Mouse (Mus musculus) heart, embryonic 14.5 days (tissue): ENCODE results near the gene Tpi1. TPM values are rescaled to one million over a fixed set of nuclear protein-coding genes. Genes with fewer than 3 reads are reported as not detected.

ENCODE experiments used
- ATAC-seq: fragments of 200-750 bp; cut with Nextera tagmentation; 2 replicates; pipeline ENCODE4 v1.8.0; 2017; ENCODE audit warnings: low read depth, moderate TSS enrichment; ENCODE audit not compliant: insufficient number of reproducible peaks, insufficient read depth, low FRiP score
- H3K27ac ChIP-seq, 2 experiments: fragments of 200-500 bp in 1 of 2; fragments of 300-500 bp in 1 of 2; sonication (generic) in 1 of 2; replicated peaks in 1 of 2; 2 replicates each; pipeline ENCODE4 v1.5.1; 2012 to 2014; ENCODE audit warnings: low read depth in 2 of 2, low read length in 2 of 2, control low read depth in 1 of 2, mild to moderate bottlenecking in 1 of 2, mixed read lengths in 1 of 2; ENCODE audit not compliant: control insufficient read depth in 1 of 2, insufficient read depth in 1 of 2
- H3K27me3 ChIP-seq: fragments of 300-500 bp; sonication (generic); 2 replicates; pipeline ENCODE4 v1.6.1; 2014; ENCODE audit warnings: mild to moderate bottlenecking, low read length, control low read depth; ENCODE audit not compliant: control insufficient read depth, insufficient read depth
- H3K36me3 ChIP-seq: fragments of 300-500 bp; sonication (generic); 2 replicates; pipeline ENCODE4 v1.6.1; 2014; ENCODE audit warnings: mild to moderate bottlenecking, control low read depth, low read length, mixed read lengths; ENCODE audit not compliant: control insufficient read depth, insufficient read depth
- H3K4me1 ChIP-seq, 2 experiments: fragments of 200-500 bp in 1 of 2; fragments of 300-500 bp in 1 of 2; sonication (generic) in 1 of 2; 2 replicates each; pipeline ENCODE4 v1.6.1; 2012 to 2014; ENCODE audit warnings: low read length in 2 of 2, control low read depth in 1 of 2, mixed read lengths in 1 of 2; ENCODE audit not compliant: control insufficient read depth in 2 of 2, insufficient read depth in 2 of 2
- H3K4me2 ChIP-seq: fragments of 300-500 bp; sonication (generic); 2 replicates; pipeline ENCODE4 v1.6.1; 2014; ENCODE audit warnings: mild to moderate bottlenecking, low read length
- H3K4me3 ChIP-seq, 2 experiments: fragments of 200-500 bp in 1 of 2; fragments of 300-500 bp in 1 of 2; sonication (generic) in 1 of 2; 2 replicates each; pipeline ENCODE4 v1.5.1; 2012 to 2014; ENCODE audit warnings: low read length in 2 of 2, mild to moderate bottlenecking in 2 of 2, control low read depth in 1 of 2, low read depth in 1 of 2, moderate library complexity in 1 of 2; ENCODE audit not compliant: control insufficient read depth in 1 of 2, insufficient read depth in 1 of 2
- H3K9ac ChIP-seq: fragments of 300-500 bp; sonication (generic); 2 replicates; pipeline ENCODE4 v1.6.1; 2014; ENCODE audit warnings: mild to moderate bottlenecking, low read length
- H3K9me3 ChIP-seq: fragments of 300-500 bp; sonication (generic); 2 replicates; pipeline ENCODE4 v1.6.1; 2016; ENCODE audit warnings: low read length, control low read depth; ENCODE audit not compliant: control insufficient read depth
- WGBS: fragments of 180-500 bp; shearing (Covaris S2); extraction: QIAGEN DNeasy Blood & Tissue Kit; methylation state at CpG from one replicate; pipeline ENCODE4 v1.1.7; 2014; 5-methylcytosine and 5-hydroxymethylcytosine counted together
- polyA plus RNA-seq: library from polyadenylated mRNA; unstranded; fragments of >200 nt; fragmentation: Nextera tagmentation; extraction: Ambion mirVana; gene quantifications from 2 replicates; pipeline ENCODE4 v1.2.1, GENCODE M21; 2014

The Tpi1 gene
- polyA plus RNA-seq, 1 experiment from 2014 or later, result 1,545 TPM

- H3K4me1 ChIP-seq, result peaks cover 21 to 24% of the 10 kb centered on the region in 2 experiments
- H3K9me3 ChIP-seq, result no peaks in the 10 kb centered on the region
- peak; percentile 33; the same call in 1 of the 2 replicates for ATAC-seq
- peak overlapping the region; percentile 91 for H3K4me2 ChIP-seq
- H3K27me3 ChIP-seq, result peaks cover 4% of the 10 kb centered on the region; the same call in 1 of the 2 replicates
- no peaks in the 10 kb centered on the region for H3K36me3 ChIP-seq
- H3K9ac ChIP-seq, result 0 out of 2 replicates have a peak overlapping the region, but pooled peaks have one; percentile 16
- 27% methylated on average over 19 of the region's 19 CpGs for WGBS
- 0 out of 4 replicates have a peak overlapping the region, but pooled peaks of 1 of the 2 experiments have one; percentile 6 for H3K27ac ChIP-seq
- peak overlapping the region; percentile 55 to 58; a peak in 3 of 4 replicates for H3K4me3 ChIP-seq
Measured at GRCm38 (mm10) chr6:124767920-124768703, 46.0 kb downstream of the Tpi1 start.

GRCm38 (mm10) chr6:124767536-124767919 lies 46.6 kb downstream of the Tpi1 start:
- no peak overlapping the region for H3K4me3 ChIP-seq
- no peaks in the 10 kb centered on the region for H3K9me3 ChIP-seq
- WGBS, result 48% methylated on average over 4 of the region's 4 CpGs
- H3K9ac ChIP-seq, result 0 out of 2 replicates have a peak overlapping the region, but pooled peaks have one; percentile 16
- 0 out of 4 replicates have a peak overlapping the region, but pooled peaks of 1 of the 2 experiments have one; percentile 6 for H3K27ac ChIP-seq
- ATAC-seq, result no peak
- H3K36me3 ChIP-seq, result no peaks in the 10 kb centered on the region
- H3K27me3 ChIP-seq, result peaks cover 4% of the 10 kb centered on the region; the same call in 1 of the 2 replicates
- peaks cover 21 to 24% of the 10 kb centered on the region in 2 experiments for H3K4me1 ChIP-seq
- H3K4me2 ChIP-seq, result no peak overlapping the region

GRCm38 (mm10) chr6:124765951-124766350 lies 48.1 kb downstream of the Tpi1 start:
- Histone ChIP-seq H3K27ac (no peak overlapping the region), H3K9me3 (no peaks in the 10 kb centered on the region), H3K4me1 (peaks cover 21 to 24% of the 10 kb centered on the region in 2 experiments), H3K4me3 (no peak overlapping the region), H3K36me3 (no peaks in the 10 kb centered on the region), H3K9ac (no peak overlapping the region), H3K4me2 (no peak overlapping the region), H3K27me3 (peaks cover 7% of the 10 kb centered on the region; the same call in 1 of the 2 replicates)
- 80% methylated on average over 7 of the region's 7 CpGs for WGBS
- no peak for ATAC-seq

Other genes starting within 250 kb of the Tpi1 start
- not detected in 2 replicates for gene C1rb, start 244.0 kb downstream of the Tpi1 start, polyA plus RNA-seq
- not detected in 2 replicates for gene C1s2, start 178.2 kb downstream of the Tpi1 start, polyA plus RNA-seq
- 45.0 and 47.7 TPM in 2 replicates for gene Lpcat3, start 151.3 kb downstream of the Tpi1 start, polyA plus RNA-seq
- 114 and 117 TPM in 2 replicates for gene Emg1, start 102.1 kb downstream of the Tpi1 start, polyA plus RNA-seq
- 295 and 326 TPM in 2 replicates for gene Phb2, start 102.0 kb downstream of the Tpi1 start, polyA plus RNA-seq
- 4.9 and 8.6 TPM in 2 replicates for gene Ptpn6, start 75.6 kb downstream of the Tpi1 start, polyA plus RNA-seq
- 449 and 503 TPM in 2 replicates for gene Grcc10, start 72.9 kb downstream of the Tpi1 start, polyA plus RNA-seq
- not detected in 2 replicates for gene Gm45234, start 58.3 kb downstream of the Tpi1 start, polyA plus RNA-seq
- gene Atn1, start 57.8 kb downstream of the Tpi1 start, polyA plus RNA-seq, result 6.2 and 9.3 TPM in 2 replicates
- 4.2 TPM in 2 replicates for gene Eno2, start 44.6 kb downstream of the Tpi1 start, polyA plus RNA-seq
- not detected in 2 replicates for gene Lrrc23, start 34.6 kb downstream of the Tpi1 start, polyA plus RNA-seq
- 4.0 and 5.7 TPM in 2 replicates for gene Spsb2, start 5.6 kb downstream of the Tpi1 start, polyA plus RNA-seq
- gene Usp5, start 15.2 kb upstream of the Tpi1 start, polyA plus RNA-seq, result 78.9 and 85.9 TPM in 2 replicates
- gene Cdca3, start 15.3 kb upstream of the Tpi1 start, polyA plus RNA-seq, result 126 and 139 TPM in 2 replicates
- 6.7 and 7.5 TPM in 2 replicates for gene Gnb3, start 26.0 kb upstream of the Tpi1 start, polyA plus RNA-seq
- gene P3h3, start 43.5 kb upstream of the Tpi1 start, polyA plus RNA-seq, result 18.7 and 20.5 TPM in 2 replicates
- 0.71 and 0.86 TPM in 2 replicates for gene Gpr162, start 49.7 kb upstream of the Tpi1 start, polyA plus RNA-seq
- gene Cd4, start 73.9 kb upstream of the Tpi1 start, polyA plus RNA-seq, result 0.16 TPM in 1 of 2 replicates, not detected in the other
- gene Lag3, start 97.4 kb upstream of the Tpi1 start, polyA plus RNA-seq, result 1.00 and 1.1 TPM in 2 replicates
- gene Ptms, start 105.8 kb upstream of the Tpi1 start, polyA plus RNA-seq, result 238 and 251 TPM in 2 replicates
- gene Mlf2, start 117.1 kb upstream of the Tpi1 start, polyA plus RNA-seq, result 364 and 365 TPM in 2 replicates
- gene Cops7a, start 151.2 kb upstream of the Tpi1 start, polyA plus RNA-seq, result 128 and 135 TPM in 2 replicates
- gene Pianp, start 182.4 kb upstream of the Tpi1 start, polyA plus RNA-seq, result 0.28 and 0.55 TPM in 2 replicates
- gene Zfp384, start 194.8 kb upstream of the Tpi1 start, polyA plus RNA-seq, result 6.6 and 7.2 TPM in 2 replicates
- 67.1 and 76.1 TPM in 2 replicates for gene Ing4, start 225.5 kb upstream of the Tpi1 start, polyA plus RNA-seq
- 5.4 and 6.5 TPM in 2 replicates for gene Acrbp, start 235.4 kb upstream of the Tpi1 start, polyA plus RNA-seq